Mouse (Mus musculus): ENCODE results near the gene Rasgrf2. TPM values are rescaled to one million over a fixed set of nuclear protein-coding genes. Genes with fewer than 3 reads are reported as not detected.
A peak's percentile ranks its signal among the peaks of the same experiment; 100 is the strongest.

The Rasgrf2 gene
- polyA plus RNA-seq, 1 experiment from 2014 or later, result 0.19 TPM

GRCm38 (mm10) chr13:91874565-91874964 is 256.9 kb downstream of the Rasgrf2 start:
- Histone ChIP-seq H3K9me3 (no peaks in the 10 kb centered on the region), H3K9ac (peak overlapping the region; percentile 25; the same call in 1 of the 2 replicates), H3K4me1 (peaks cover 9% of the 10 kb centered on the region), H3K36me3 (no peaks in the 10 kb centered on the region), H3K4me2 (replicated peaks) (no peak overlapping the region), H3K27ac (peak overlapping the region; percentile 61), H3K27me3 (no peaks in the 10 kb centered on the region), H3K4me3 (no peak overlapping the region)
- ATAC-seq (ENCODE audit: low FRiP score, low read depth), result no peak
- 70% methylated on average over 7 of the region's 7 CpGs for WGBS

DNA sequence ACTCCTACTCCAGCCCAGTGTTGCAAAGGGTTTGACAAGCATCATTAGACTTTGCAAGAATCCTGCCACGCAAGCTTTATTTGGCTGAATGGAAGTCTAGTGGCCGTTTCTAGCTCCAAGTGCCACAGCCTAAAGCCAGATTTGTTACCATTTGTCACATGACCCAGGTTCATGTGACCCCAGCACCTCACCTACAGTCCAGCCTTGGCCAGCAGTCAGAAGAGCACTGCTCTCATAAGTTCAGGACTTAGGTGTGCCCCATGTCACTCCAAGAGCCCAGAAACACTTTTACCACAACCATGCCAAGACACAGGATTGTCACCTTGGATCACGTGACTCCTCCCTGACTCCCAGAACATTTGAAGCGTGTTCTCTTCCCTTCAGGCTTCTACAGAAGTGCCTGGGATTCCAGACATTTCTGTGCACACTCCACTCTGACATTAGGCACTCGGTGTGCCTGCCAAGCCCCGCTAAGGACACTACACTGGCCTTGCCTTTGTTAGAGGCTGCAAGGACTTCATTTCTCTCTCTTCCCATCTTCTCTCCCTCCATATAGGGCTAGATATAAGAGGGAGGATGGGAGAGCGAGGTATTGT is 257.6 kb downstream of the Rasgrf2 start:
- peaks cover 9% of the 10 kb centered on the region for H3K4me1 ChIP-seq
- ATAC-seq (ENCODE audit: low FRiP score, low read depth), result 0 out of 2 replicates have a peak, but pooled peaks have one; percentile 51
- WGBS, result 71% methylated on average over 7 of the region's 7 CpGs
- H3K27ac ChIP-seq, result peak overlapping the region; percentile 61; the same call in 1 of the 2 replicates
- H3K4me2 ChIP-seq (replicated peaks), result no peak overlapping the region
- no peaks in the 10 kb centered on the region for H3K9me3 ChIP-seq
- H3K36me3 ChIP-seq, result no peaks in the 10 kb centered on the region
- H3K27me3 ChIP-seq, result no peaks in the 10 kb centered on the region
- no peak overlapping the region for H3K4me3 ChIP-seq
- no peak overlapping the region for H3K9ac ChIP-seq

DNA sequence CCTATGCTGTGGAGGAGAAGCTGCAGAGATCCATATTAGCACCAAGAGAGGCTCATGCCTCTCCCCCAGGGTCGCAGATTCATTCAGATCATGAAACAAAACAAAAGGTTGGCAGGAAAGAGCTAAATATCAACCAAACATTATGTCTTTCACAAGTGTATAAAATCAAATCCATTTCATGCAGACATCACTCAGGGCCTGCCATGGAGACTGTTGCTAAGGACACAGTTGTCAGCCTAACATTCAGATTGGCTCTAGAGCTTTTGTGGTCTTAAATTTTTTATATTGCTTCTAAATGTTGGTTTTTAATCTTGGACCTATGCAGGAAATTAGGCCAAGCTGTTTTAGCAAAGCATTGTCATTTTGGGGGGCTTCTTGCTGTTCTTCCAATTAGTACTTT is 262.9 kb downstream of the Rasgrf2 start:
- Histone ChIP-seq H3K9ac (no peak overlapping the region), H3K27ac (no peak overlapping the region), H3K27me3 (no peaks in the 10 kb centered on the region), H3K9me3 (no peaks in the 10 kb centered on the region), H3K36me3 (no peaks in the 10 kb centered on the region), H3K4me1 (no peaks in the 10 kb centered on the region), H3K4me2 (replicated peaks) (no peak overlapping the region), H3K4me3 (no peak overlapping the region)
- 91% methylated on average over 1 of the region's 1 CpGs for WGBS
- no peak for ATAC-seq (ENCODE audit: low FRiP score, low read depth)

DNA sequence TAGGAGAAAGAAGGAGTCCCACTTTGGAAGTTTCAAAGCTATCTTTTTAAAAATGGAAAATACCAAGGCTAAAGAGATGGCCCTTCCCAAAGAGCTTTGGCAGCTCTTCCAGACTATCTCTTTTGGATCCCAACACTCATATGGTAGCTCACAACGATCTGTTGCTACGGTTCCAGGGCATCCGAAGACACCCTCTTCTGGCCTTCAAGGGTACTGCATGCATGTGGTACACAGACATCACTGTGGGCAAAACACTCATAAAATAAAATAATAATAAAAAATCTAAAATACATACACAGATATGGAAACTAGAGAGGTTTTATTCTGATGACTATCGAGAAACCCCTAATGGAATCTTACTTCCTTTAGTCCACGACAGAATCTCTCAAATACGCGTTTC is 272.6 kb downstream of the Rasgrf2 start:
- 0 out of 2 replicates have a peak, but pooled peaks cover 3% of the 10 kb centered on the region for H3K4me1 ChIP-seq
- H3K27ac ChIP-seq, result no peak overlapping the region
- ATAC-seq (ENCODE audit: low FRiP score, low read depth), result no peak
- no peak overlapping the region for H3K4me2 ChIP-seq (replicated peaks)
- no peaks in the 10 kb centered on the region for H3K36me3 ChIP-seq
- no peaks in the 10 kb centered on the region for H3K9me3 ChIP-seq
- no peaks in the 10 kb centered on the region for H3K27me3 ChIP-seq
- H3K9ac ChIP-seq, result no peak overlapping the region
- WGBS, result 80% methylated on average over 7 of the region's 7 CpGs
- no peak overlapping the region for H3K4me3 ChIP-seq

DNA sequence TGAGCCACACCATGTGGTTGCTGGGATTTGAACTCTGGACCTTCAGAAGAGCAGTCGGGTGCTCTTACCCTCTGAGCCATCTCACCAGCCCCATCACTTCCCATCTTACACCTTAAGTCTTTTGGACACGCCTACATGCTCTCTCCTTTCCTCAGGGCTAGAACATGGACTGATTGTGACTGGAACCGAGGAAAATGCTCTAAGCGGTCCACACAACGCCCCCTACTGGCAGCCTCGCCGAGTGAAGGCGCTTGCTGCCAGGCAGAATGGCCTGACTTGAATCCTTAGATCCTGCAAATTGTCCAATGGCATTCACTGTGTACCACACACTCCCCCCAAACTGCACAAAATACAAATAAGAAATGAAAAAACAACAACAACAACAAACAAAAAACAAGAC is 274.0 kb downstream of the Rasgrf2 start:
- H3K36me3 ChIP-seq, result no peaks in the 10 kb centered on the region
- no peak for ATAC-seq (ENCODE audit: low FRiP score, low read depth)
- no peaks in the 10 kb centered on the region for H3K9me3 ChIP-seq
- H3K9ac ChIP-seq, result no peak overlapping the region
- 71% methylated on average over 8 of the region's 8 CpGs for WGBS
- H3K27me3 ChIP-seq, result no peaks in the 10 kb centered on the region
- no peak overlapping the region for H3K27ac ChIP-seq
- H3K4me3 ChIP-seq, result no peak overlapping the region
- no peak overlapping the region for H3K4me2 ChIP-seq (replicated peaks)
- 0 out of 2 replicates have a peak, but pooled peaks cover 3% of the 10 kb centered on the region for H3K4me1 ChIP-seq

GRCm38 (mm10) chr13:91854412-91854811 is 277.0 kb downstream of the Rasgrf2 start:
- 79% methylated on average over 3 of the region's 3 CpGs for WGBS
- H3K4me3 ChIP-seq, result no peak overlapping the region
- H3K27ac ChIP-seq, result no peak overlapping the region
- no peak overlapping the region for H3K4me2 ChIP-seq (replicated peaks)
- H3K9me3 ChIP-seq, result no peaks in the 10 kb centered on the region
- no peak for ATAC-seq (ENCODE audit: low FRiP score, low read depth)
- H3K9ac ChIP-seq, result no peak overlapping the region
- H3K36me3 ChIP-seq, result no peaks in the 10 kb centered on the region
- no peaks in the 10 kb centered on the region for H3K27me3 ChIP-seq
- H3K4me1 ChIP-seq, result no peaks in the 10 kb centered on the region

Other genes with a start within 250 kb of the Rasgrf2 start
- 1.5 and 2.0 TPM in 2 replicates for gene Gm20379, start 174.3 kb upstream of the Rasgrf2 start, polyA plus RNA-seq (2015; fragmentation: Nextera tagmentation; extraction: Ambion mirVana)
- 16.1 and 16.9 TPM in 2 replicates for gene Dhfr, start 223.1 kb upstream of the Rasgrf2 start, polyA plus RNA-seq (2015; fragmentation: Nextera tagmentation; extraction: Ambion mirVana)
- gene Msh3, start 223.3 kb upstream of the Rasgrf2 start, polyA plus RNA-seq (2015; fragmentation: Nextera tagmentation; extraction: Ambion mirVana), result 31.9 and 32.2 TPM in 2 replicates